Mouse (Mus musculus) ovary, adult 18-20 months (tissue): ENCODE results near the gene Mllt10.
A peak's percentile ranks its signal among the peaks of the same experiment; 100 is the strongest.

Experiments used
- DNase-seq: peaks from one replicate; pipeline ENCODE4 v3.0.0; 2022; ENCODE audit warnings: low spot score, mixed read lengths

Mllt10 gene

DNA sequence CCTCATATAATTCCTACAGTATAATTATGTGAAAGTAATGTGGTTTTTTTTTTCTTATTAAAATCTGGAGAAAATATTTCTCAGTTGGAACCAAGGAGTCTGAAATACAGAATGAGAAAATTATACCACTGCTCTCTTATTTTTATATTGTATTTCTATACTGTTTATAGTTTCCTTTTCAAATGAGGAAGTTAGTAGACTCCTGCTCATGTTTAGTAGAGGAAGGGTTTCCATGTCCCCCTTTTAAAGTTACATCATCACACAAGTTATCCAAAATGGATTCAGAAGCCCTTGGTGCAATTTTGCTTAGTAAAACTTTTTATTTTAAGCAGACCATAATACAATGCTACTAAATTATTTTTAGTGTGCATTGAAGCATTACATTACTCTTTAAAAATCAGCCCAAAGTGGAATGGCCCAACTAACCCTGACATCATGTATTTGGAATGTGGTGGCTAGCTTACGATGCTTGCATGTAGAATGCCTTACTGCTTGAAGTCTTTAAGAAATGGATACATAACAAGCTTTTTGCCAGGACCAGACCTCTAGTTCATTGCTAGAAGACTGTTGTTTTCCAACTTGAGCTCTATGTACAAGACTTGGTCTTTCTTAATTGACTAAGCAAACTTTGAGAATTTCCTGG, 146.9 kb downstream of the Mllt10 start:
- DNase-seq = no peak

DNA sequence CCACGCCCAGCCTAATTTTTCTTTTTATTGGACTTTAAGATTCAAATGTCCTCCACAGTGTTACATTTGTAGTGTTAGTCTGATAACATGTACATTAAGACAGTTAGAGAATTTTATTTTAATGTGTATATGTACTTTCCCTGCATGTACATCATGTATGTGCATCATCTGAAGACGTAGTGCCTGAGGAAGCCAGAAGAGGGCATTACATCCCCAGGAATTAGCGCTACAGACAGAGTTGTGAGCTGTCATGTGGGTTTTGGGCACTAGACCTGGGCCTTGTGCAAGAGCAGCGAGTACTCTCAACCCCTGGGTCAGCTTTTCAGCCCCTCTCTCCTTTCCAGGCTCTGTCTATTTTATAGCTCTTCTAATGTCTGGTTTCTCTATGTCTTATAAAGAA, 147.9 kb downstream of the Mllt10 start:
- DNase-seq = no peak

GRCm38 (mm10) chr2:18205118-18205517, 150.1 kb downstream of the Mllt10 start:
- DNase-seq = peak; percentile 12

GRCm38 (mm10) chr2:18206811-18207210, 151.8 kb downstream of the Mllt10 start:
- DNase-seq = no peak

GRCm38 (mm10) chr2:18208578-18208977, 153.5 kb downstream of the Mllt10 start:
- no peak for DNase-seq

- no peak for DNase-seq
These were observed 154.3 kb downstream of the Mllt10 start for GRCm38 (mm10) chr2:18209211-18209823.

- DNase-seq = no peak
These were observed 154.9 kb downstream of the Mllt10 start for GRCm38 (mm10) chr2:18209948-18210347.

- no peak for DNase-seq
These were observed 159.0 kb downstream of the Mllt10 start for GRCm38 (mm10) chr2:18214031-18214430.

DNA sequence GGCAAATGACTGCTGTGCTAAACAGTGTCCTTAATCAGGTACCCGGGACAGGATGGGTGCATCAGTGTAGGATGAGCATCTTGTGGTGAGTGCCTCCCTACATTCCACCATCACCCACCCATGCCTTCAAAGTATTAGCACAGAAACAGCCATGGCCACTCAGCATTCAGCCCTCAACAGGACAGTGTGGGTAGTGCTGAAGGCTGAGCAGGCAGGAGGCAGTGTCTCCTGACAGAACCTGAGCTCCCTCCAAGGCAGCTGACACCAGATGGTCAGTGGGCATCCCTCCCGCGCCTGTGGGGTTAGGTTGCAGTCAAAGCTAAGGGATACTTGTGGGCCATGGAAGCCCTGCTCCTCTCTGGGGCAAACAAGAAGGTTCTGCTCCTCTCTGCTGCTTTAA, 162.8 kb downstream of the Mllt10 start:
- DNase-seq = no peak

DNA sequence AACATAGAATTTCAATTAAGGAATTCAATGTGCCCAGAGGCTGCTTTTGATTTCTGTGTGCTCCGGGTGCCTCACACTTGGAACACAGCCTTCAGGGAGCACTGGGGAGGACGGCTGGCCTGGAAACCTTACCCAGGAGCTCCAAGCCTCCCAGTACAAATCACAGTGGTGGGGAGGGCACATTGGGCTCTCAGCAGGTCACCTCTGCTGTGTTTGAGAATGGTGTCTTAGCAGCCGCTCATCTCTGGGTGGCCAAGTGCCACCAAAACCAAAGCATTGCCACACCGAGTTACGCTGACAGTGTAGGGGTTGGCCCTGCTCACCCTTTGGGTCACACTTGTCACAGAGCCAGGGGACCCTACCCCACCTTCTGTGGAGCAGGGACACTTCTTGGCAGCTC, 163.5 kb downstream of the Mllt10 start:
- no peak for DNase-seq

DNA sequence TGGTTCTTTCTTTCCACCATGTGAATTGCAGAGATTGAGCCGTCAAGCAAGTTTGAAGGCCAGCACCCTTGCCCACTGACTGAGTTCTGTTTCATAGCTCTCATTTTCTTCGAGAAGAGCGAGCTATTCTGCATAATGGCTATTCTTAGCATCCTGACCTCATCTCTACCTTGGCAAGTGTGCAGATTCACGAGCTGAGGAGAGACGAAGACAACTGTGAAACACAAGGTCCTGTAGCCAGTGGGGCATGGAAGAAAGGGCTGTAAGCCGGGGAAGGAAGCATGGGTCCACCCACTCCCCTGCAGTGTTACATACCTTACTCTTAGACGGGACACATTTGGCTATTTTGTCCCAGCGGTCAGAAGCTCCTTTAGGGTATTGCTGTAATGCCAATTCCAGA, 164.1 kb downstream of the Mllt10 start:
- DNase-seq = no peak

DNA sequence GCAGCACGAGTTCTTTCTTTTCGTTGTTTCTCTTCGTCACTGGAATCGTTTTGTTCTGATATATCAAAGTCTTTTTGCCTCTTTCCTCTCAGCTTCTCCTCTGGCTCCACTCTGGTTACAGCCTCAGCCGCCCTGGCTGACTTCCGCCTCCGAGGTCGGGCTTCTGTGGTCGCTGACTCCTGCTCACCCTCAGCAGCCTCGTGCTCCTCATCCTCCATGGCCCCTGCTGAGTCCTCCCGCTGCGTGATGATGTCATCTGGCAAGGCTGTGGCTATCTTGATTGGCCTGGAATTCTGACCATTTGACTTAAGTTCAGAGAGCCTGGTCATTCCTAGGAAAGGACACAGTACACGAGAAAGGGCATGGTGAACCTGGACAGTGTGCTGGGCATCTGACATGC, 164.5 kb downstream of the Mllt10 start:
- no peak for DNase-seq

DNA sequence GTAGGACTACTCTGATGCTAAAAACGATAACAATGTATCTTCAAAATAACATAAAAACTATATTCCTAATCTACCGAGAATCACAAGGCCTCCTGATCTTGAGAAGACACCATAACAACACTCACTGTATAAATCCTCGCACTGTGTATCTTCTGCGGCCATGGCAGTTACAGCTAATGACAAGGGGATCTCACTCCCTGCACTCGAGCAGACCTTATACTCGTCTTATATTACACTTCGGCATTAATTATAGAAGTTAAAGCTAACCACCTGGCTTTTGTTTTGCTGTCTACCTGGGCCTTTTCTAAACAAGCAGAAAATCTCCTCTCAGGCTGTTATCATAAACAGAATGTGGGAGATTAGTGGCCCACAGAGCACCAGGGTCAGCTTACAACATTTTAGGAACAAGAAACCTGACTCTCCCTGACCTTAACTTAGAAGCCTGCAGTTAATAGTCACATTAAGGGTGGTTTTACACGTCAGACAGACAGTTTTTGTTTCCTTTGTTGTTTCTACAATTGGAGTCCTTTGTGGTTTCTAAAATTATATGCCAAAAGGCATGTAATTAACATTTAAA, 173.5 kb downstream of the Mllt10 start:
- DNase-seq = no peak

DNA sequence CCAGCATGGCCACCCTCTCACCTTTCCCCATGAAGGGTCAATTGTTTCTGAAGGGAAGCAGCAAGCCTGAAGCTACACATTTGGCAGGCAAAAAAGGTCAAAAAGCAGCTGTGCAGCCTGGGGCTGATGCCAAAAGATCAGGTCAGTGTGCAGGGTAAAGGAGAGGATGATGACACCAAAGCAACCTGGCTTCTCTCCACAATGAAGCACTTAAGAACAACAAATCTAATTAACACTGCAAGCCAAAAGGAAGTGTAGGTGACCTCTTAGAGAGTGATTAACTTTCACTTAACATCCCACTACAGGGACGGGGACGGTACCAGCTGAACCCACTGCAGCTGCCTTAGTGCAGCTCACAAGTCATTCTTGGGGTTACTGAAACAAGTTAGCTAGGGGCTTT, 174.2 kb downstream of the Mllt10 start:
- no peak for DNase-seq

GRCm38 (mm10) chr2:18231143-18231542, 176.1 kb downstream of the Mllt10 start:
- DNase-seq = no peak

GRCm38 (mm10) chr2:18232883-18233567, 178.0 kb downstream of the Mllt10 start:
- no peak for DNase-seq

DNA sequence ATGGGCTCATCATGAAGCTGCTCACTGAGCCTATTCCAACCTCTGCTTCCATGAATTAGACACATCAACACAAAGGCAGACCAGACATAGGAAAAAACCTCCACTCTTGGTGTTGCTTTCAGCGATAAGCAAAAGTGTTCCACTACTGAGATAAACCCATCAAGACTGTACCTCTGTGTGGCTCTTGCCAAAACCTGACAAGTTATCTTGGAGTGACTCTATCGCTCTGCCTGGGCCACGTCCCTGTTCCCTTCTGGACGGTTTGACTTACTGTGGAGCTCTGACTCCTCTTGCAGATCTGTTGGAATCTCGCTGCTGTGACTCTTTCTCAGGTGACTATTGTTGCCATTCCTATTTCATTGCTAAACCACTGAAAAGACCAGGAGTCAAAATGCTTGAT, 180.5 kb downstream of the Mllt10 start:
- no peak for DNase-seq

DNA sequence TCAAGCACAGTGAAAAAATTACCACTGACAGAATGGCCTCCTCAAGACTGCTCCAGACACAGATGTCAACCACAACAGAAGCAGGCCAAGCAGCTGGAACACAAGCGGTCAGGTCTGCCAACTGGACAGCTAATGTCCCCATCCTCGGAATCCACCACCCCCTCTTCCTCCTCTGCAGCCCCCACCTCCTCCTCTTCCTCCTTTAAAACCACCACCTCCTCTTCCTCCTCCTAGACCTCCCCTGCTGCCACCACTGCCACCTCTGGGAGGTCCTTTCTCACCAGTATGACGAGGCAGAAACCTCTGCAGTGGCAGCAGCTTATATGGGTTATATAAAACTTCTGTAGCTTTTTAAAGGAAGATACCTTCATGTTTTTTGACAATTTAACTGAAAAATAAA, 194.2 kb downstream of the Mllt10 start:
- DNase-seq = no peak
